Comparison of ENCODE assay signal across 25 mouse cellular contexts in genomic region chr1:153946971-153947370, GRCm38 (mm10). TPM values are rescaled to one million over a fixed set of nuclear protein-coding genes. Genes with fewer than 3 reads are reported as not detected.
A peak's percentile ranks its signal among the peaks of the same experiment; 100 is the strongest.
DNase-seq lines count a peak whose midpoint lies in the region; ATAC-seq and TF ChIP-seq lines count a peak whose summit lies in the region.
"Had no signal": no experiment of that assay in that cellular context is flagged by ENCODE, and none has a peak within 500 bp of the region (broad histone marks: within the 10 kb centered on the region; RNA-seq: fewer than 3 reads in every experiment).

No protein-coding gene starts in this region.

- H3K4me2 ChIP-seq in midbrain, embryonic 16.5 days (ENCODE audit: low read length): no peak overlapping the region
- H3K4me2 ChIP-seq: embryonic facial prominence, embryonic 15.5 days had no signal

- no peak overlapping the region for H3K27ac ChIP-seq in heart, adult 2 months
- 0 out of 2 replicates have a peak overlapping the region, but pooled peaks have one; percentile 17 for H3K27ac ChIP-seq in midbrain, embryonic 10.5 days (replicated peaks)
- no peak overlapping the region for H3K27ac ChIP-seq in midbrain, embryonic 16.5 days (ENCODE audit: low read length)
- H3K27ac ChIP-seq: embryonic facial prominence, embryonic 15.5 days; forebrain, embryonic 10.5 days; gastrocnemius, adult 2 months; heart, embryonic 10.5 days had no signal

- H3K4me3 ChIP-seq in heart, adult 2 months: no peak overlapping the region
- H3K4me3 ChIP-seq in midbrain, embryonic 10.5 days: no peak overlapping the region
- no peak overlapping the region for H3K4me3 ChIP-seq in midbrain, embryonic 16.5 days (ENCODE audit: low read depth, low read length)
- H3K4me3 ChIP-seq: embryonic facial prominence, embryonic 15.5 days; erythroblast, embryonic 14.5 days; forebrain, embryonic 10.5 days; gastrocnemius, adult 2 months; heart, embryonic 10.5 days had no signal

- no peak for TF ChIP-seq EP300 in heart, adult 2 months (IDR thresholded peaks at IDR 0.05; ENCODE audit: insufficient read depth, low read depth, low read length)

- intact Hi-C loops in heart, adult 2 months (cut with DNase I): no loop called here

- TF ChIP-seq CTCF in heart, adult 2 months (IDR thresholded peaks at IDR 0.05): no peak
- TF ChIP-seq CTCF in brain, embryonic 14.5 days (IDR thresholded peaks at IDR 0.05; ENCODE audit: borderline replicate concordance, extremely low read depth, insufficient read depth, insufficient read length): no peak

- H3K36me3 ChIP-seq in heart, adult 2 months (ENCODE audit: control insufficient read depth, insufficient read depth, low read length): no peaks in the 10 kb centered on the region
- H3K36me3 ChIP-seq in midbrain, embryonic 10.5 days: no peaks in the 10 kb centered on the region
- H3K36me3 ChIP-seq in midbrain, embryonic 16.5 days (ENCODE audit: control insufficient read depth, insufficient read depth, low read length): no peaks in the 10 kb centered on the region
- H3K36me3 ChIP-seq: embryonic facial prominence, embryonic 15.5 days; forebrain, embryonic 10.5 days; heart, embryonic 10.5 days had no signal

- TF ChIP-seq POLR2A in heart, adult 2 months (IDR thresholded peaks at IDR 0.05; ENCODE audit: insufficient read depth, low read depth, low read length): no peak
- TF ChIP-seq POLR2A in brain, embryonic 14.5 days (IDR thresholded peaks at IDR 0.05; ENCODE audit: borderline replicate concordance, extremely low read depth, insufficient read depth, insufficient read length, poor library complexity, severe bottlenecking): no peak

- H3K79me2 ChIP-seq in heart, adult 2 months (replicated peaks; ENCODE audit: control insufficient read depth, insufficient read depth, low read length): no peaks in the 10 kb centered on the region

- ATAC-seq in midbrain, embryonic 16.5 days: no peak
- ATAC-seq: forebrain, embryonic 14.5 days had no signal

- 51% methylated on average over 7 of the region's 7 CpGs for WGBS in heart, adult 2 months
- WGBS in midbrain, embryonic 10.5 days: 40% methylated on average over 7 of the region's 7 CpGs
- WGBS in midbrain, embryonic 16.5 days: 19% methylated on average over 7 of the region's 7 CpGs

- H3K4me1 ChIP-seq in heart, adult 2 months (ENCODE audit: control insufficient read depth, insufficient read depth, low read length): no peaks in the 10 kb centered on the region
- peaks cover 9% of the 10 kb centered on the region for H3K4me1 ChIP-seq in midbrain, embryonic 10.5 days
- H3K4me1 ChIP-seq in midbrain, embryonic 16.5 days (ENCODE audit: control insufficient read depth, insufficient read depth, low read length): no peaks in the 10 kb centered on the region
- H3K4me1 ChIP-seq: embryonic facial prominence, embryonic 15.5 days; heart, embryonic 10.5 days had no signal

- DNase-seq in heart, adult 11 months: peak; percentile 78
- DNase-seq in heart, adult 2 months: no peak
- no peak for DNase-seq in midbrain, embryonic 10.5 days (ENCODE audit: low spot score)
- DNase-seq in brain, embryonic 14.5 days (ENCODE audit: low read depth): peak; percentile 14
- DNase-seq in retina, postnatal 1 day: peak; percentile 54
- no peak for DNase-seq in layer of hippocampus, adult 18-20 months (ENCODE audit: low spot score in 2 of 2)
- DNase-seq: adrenal gland, postnatal 14 days; cerebellum, adult 18-20 months; cerebellum, adult 9-11 months; cerebellum, postnatal 36 days; gastrocnemius, adult 2 months; gastrocnemius, postnatal 25 days; heart, postnatal 10 days; heart, postnatal 4 days had no signal

- no peak overlapping the region for H3K9ac ChIP-seq in heart, adult 2 months (ENCODE audit: low read depth, low read length)
- no peak overlapping the region for H3K9ac ChIP-seq in midbrain, embryonic 16.5 days (ENCODE audit: low read depth, low read length)
- H3K9ac ChIP-seq: embryonic facial prominence, embryonic 15.5 days had no signal

- no peaks in the 10 kb centered on the region for H3K9me3 ChIP-seq in midbrain, embryonic 10.5 days (replicated peaks)
- H3K9me3 ChIP-seq in midbrain, embryonic 16.5 days (replicated peaks; ENCODE audit: control insufficient read depth, low read length, poor library complexity, severe bottlenecking): no peaks in the 10 kb centered on the region
- H3K9me3 ChIP-seq: embryonic facial prominence, embryonic 15.5 days; forebrain, embryonic 10.5 days; heart, embryonic 10.5 days had no signal

- H3K27me3 ChIP-seq in heart, adult 2 months (ENCODE audit: control insufficient read depth, insufficient read depth, low read length): no peaks in the 10 kb centered on the region
- no peaks in the 10 kb centered on the region for H3K27me3 ChIP-seq in midbrain, embryonic 10.5 days (ENCODE audit: low read depth, poor library complexity, severe bottlenecking)
- H3K27me3 ChIP-seq in midbrain, embryonic 16.5 days (ENCODE audit: control insufficient read depth, insufficient read depth, low read depth, low read length): no peaks in the 10 kb centered on the region
- H3K27me3 ChIP-seq: embryonic facial prominence, embryonic 15.5 days had no signal

RNA-seq across cellular contexts. Expression of gene Teddm2, which starts 46.9 kb away (rescaled TPM):
- total RNA-seq in heart, adult 2 months (2021): under 1 TPM; 0.91 TPM
- polyA plus RNA-seq in heart, adult 2 months (2012; rRNA removed): 0.49 and 1.00 TPM in 2 replicates
- 0.39 and 0.42 TPM in 2 replicates for polyA plus RNA-seq in midbrain, embryonic 10.5 days (2016; fragmentation: Nextera tagmentation; extraction: Ambion mirVana)
- polyA plus RNA-seq in midbrain, embryonic 16.5 days (2015; fragmentation: Nextera tagmentation; extraction: Ambion mirVana): 0.96 and 1.3 TPM in 2 replicates
- polyA plus RNA-seq in brain, embryonic 14.5 days (2012; rRNA removed): 0.90 and 1.2 TPM in 2 replicates
- total RNA-seq in layer of hippocampus, adult 18-20 months (2021): 1 to 10 TPM; 1.7 to 2.4 TPM
- total RNA-seq: granulocyte monocyte progenitor cell, adult 5-6 weeks had no signal

RNA-seq across cellular contexts. Expression of gene Glul, which starts 47.2 kb away (rescaled TPM):
- total RNA-seq in heart, adult 2 months (2021): 100 to 1,000 TPM; 406 to 679 TPM
- polyA plus RNA-seq in heart, adult 2 months (2012; rRNA removed): 344 and 559 TPM in 2 replicates
- 130 and 133 TPM in 2 replicates for polyA plus RNA-seq in midbrain, embryonic 10.5 days (2016; fragmentation: Nextera tagmentation; extraction: Ambion mirVana)
- polyA plus RNA-seq in midbrain, embryonic 16.5 days (2015; fragmentation: Nextera tagmentation; extraction: Ambion mirVana): 145 and 159 TPM in 2 replicates
- 151 and 226 TPM in 2 replicates for polyA plus RNA-seq in brain, embryonic 14.5 days (2012; rRNA removed)
- total RNA-seq in layer of hippocampus, adult 18-20 months (2021): 1,000 to 10,000 TPM; 2,043 to 2,070 TPM

RNA-seq across cellular contexts. Expression of gene Teddm1a, which starts 55.4 kb away (rescaled TPM):
- total RNA-seq in heart, adult 2 months (2021): not detected
- not detected in 2 replicates for polyA plus RNA-seq in heart, adult 2 months (2012; rRNA removed)
- polyA plus RNA-seq in midbrain, embryonic 10.5 days (2016; fragmentation: Nextera tagmentation; extraction: Ambion mirVana): not detected in 2 replicates
- polyA plus RNA-seq in midbrain, embryonic 16.5 days (2015; fragmentation: Nextera tagmentation; extraction: Ambion mirVana): not detected in 2 replicates
- not detected in 2 replicates for polyA plus RNA-seq in brain, embryonic 14.5 days (2012; rRNA removed)
- total RNA-seq in layer of hippocampus, adult 18-20 months (2021): not detected
- total RNA-seq: adrenal gland, postnatal 14 days; gastrocnemius, adult 2 months; gastrocnemius, postnatal 25 days; granulocyte monocyte progenitor cell, adult 5-6 weeks; heart, postnatal 10 days; heart, postnatal 4 days; MEL had no signal
- polyA plus RNA-seq: C2C12; embryonic facial prominence, embryonic 11.5 days; embryonic facial prominence, embryonic 15.5 days; erythroblast, embryonic 14.5 days; forebrain, embryonic 10.5 days; forebrain, embryonic 14.5 days; heart, embryonic 10.5 days; heart, embryonic 14.5 days had no signal

Comparison
In these comparisons a context has a peak if more than half of its experiments do, and no peak if none do; other contexts are left out.
1. DNase-seq: peak in heart, adult 11 months (single experiment), brain, embryonic 14.5 days (single experiment) and retina, postnatal 1 day (single experiment); none in heart, adult 2 months (0 of 2), midbrain, embryonic 10.5 days (single experiment) and layer of hippocampus, adult 18-20 months (0 of 2).